In the genomic region with DNA sequence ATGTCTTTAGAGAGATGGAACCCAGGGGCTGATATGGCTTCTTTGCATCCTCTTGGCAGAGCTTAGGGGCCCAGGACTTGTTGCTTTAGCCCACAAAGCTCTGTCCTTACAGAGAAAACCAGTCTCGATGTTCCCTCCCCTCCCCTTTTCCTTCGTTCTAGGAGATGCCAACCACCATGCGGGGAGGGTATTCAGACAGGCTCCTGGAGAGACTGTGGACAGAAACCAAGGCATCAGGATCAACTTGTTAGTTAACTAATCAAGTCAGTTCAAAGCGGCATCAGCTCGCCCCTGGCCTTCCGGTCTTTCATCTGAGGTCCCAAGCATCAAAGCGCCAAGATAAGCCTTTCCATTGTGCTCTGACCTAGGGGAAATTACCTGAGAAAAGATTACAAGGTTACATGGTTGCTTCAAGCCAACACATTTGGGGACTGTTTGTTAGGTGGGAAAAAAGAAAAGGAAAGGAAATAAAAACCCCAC, we compare ENCODE assay signal across 17 mouse cellular contexts. TPM values are rescaled to one million over a fixed set of nuclear protein-coding genes. Genes with fewer than 3 reads are reported as not detected.
"Had no signal": no experiment of that assay in that cellular context is flagged by ENCODE, and none has a peak within 500 bp of the region (broad histone marks: within the 10 kb centered on the region; RNA-seq: fewer than 3 reads in every experiment).

No protein-coding gene starts in this region.

- H3K27ac ChIP-seq: kidney, embryonic 15.5 days; limb, embryonic 15.5 days; liver, embryonic 12.5 days; macrophage; neural tube, embryonic 12.5 days had no signal

- H3K27me3 ChIP-seq: kidney, embryonic 15.5 days; limb, embryonic 15.5 days; neural tube, embryonic 12.5 days had no signal

- H3K36me3 ChIP-seq: kidney, embryonic 15.5 days; limb, embryonic 15.5 days; liver, embryonic 12.5 days; midbrain, embryonic 13.5 days; neural tube, embryonic 12.5 days had no signal

- H3K9me3 ChIP-seq: kidney, embryonic 15.5 days; limb, embryonic 15.5 days; liver, embryonic 12.5 days; megakaryocyte, embryonic 14.5 days; midbrain, embryonic 13.5 days; neural tube, embryonic 12.5 days had no signal

- H3K4me3 ChIP-seq: kidney, embryonic 15.5 days; limb, embryonic 15.5 days; liver, embryonic 12.5 days; megakaryocyte, embryonic 14.5 days; midbrain, embryonic 13.5 days; neural tube, embryonic 12.5 days had no signal

- H3K4me2 ChIP-seq: kidney, embryonic 15.5 days; limb, embryonic 15.5 days; liver, embryonic 12.5 days had no signal

- H3K9ac ChIP-seq: kidney, embryonic 15.5 days; limb, embryonic 15.5 days; liver, embryonic 12.5 days; lung, embryonic 14.5 days; midbrain, embryonic 13.5 days; neural tube, embryonic 12.5 days had no signal

- ATAC-seq: liver, embryonic 12.5 days; midbrain, embryonic 13.5 days had no signal

- DNase-seq: kidney, adult 2 months; left cerebral cortex, postnatal 4 days; lung, embryonic 14.5 days; lung, postnatal 10 days; right cerebral cortex, postnatal 4 days; spleen, adult 18-20 months; thymus, adult 18-20 months; thymus, postnatal 14 days had no signal

RNA-seq across cellular contexts. Expression of a gene that starts 2.0 kb away (rescaled TPM):
- total RNA-seq: monocyte, adult 5-6 weeks; neutrophil, adult 5-6 weeks had no signal
